Mouse (Mus musculus) kidney, postnatal 0 days (tissue): Measurements from ENCODE around the gene Xpo5. TPM values are rescaled to one million over a fixed set of nuclear protein-coding genes. Genes with fewer than 3 reads are reported as not detected.

ENCODE experiments used
- ATAC-seq: fragments of 200-750 bp; cut with Nextera tagmentation; replicated peaks from 2 replicates; pipeline ENCODE4 v1.8.0; 2017; ENCODE audit warnings: low read depth, moderate number of reproducible peaks, moderate TSS enrichment, moderate library complexity; ENCODE audit not compliant: low FRiP score
- DNase-seq: peaks from one replicate; pipeline ENCODE4 v3.0.0-alpha.2; 2016; ENCODE audit warnings: low spot score
- H3K27ac ChIP-seq: fragments of 300-500 bp; sonication (generic); 2 replicates; pipeline ENCODE4 v1.5.1; 2014; ENCODE audit warnings: mild to moderate bottlenecking
- H3K27me3 ChIP-seq: fragments of 300-500 bp; sonication (generic); 2 replicates; pipeline ENCODE4 v1.6.1; 2014; ENCODE audit warnings: low read length, mixed read lengths; ENCODE audit not compliant: insufficient read depth
- H3K36me3 ChIP-seq: fragments of 300-500 bp; sonication (generic); 2 replicates; pipeline ENCODE4 v1.6.1; 2014; ENCODE audit warnings: low read length, mixed read lengths; ENCODE audit not compliant: insufficient read depth
- H3K4me1 ChIP-seq: fragments of 300-500 bp; sonication (generic); replicated peaks from 2 replicates; pipeline ENCODE4 v1.6.1; 2014; ENCODE audit warnings: antibody characterized with exemption, low read length, mixed read lengths; ENCODE audit not compliant: insufficient read depth
- H3K4me2 ChIP-seq: fragments of 300-500 bp; sonication (generic); 2 replicates; pipeline ENCODE4 v1.6.1; 2014; ENCODE audit warnings: mild to moderate bottlenecking, low read length, moderate library complexity, mixed read lengths
- H3K4me3 ChIP-seq: fragments of 300-500 bp; sonication (generic); replicated peaks from 2 replicates; pipeline ENCODE4 v1.5.1; 2014; ENCODE audit warnings: low read depth, low read length
- H3K9ac ChIP-seq: fragments of 300-500 bp; sonication (generic); 2 replicates; pipeline ENCODE4 v1.6.1; 2014; ENCODE audit warnings: low read depth, low read length
- H3K9me3 ChIP-seq: fragments of 300-500 bp; sonication (generic); replicated peaks from 2 replicates; pipeline ENCODE4 v1.6.1; 2016; ENCODE audit warnings: low read length, inconsistent platforms, mixed read lengths
- CTCF ChIP-seq: IDR thresholded peaks from 2 replicates; pipeline ENCODE4 v1.5.1; 2016; ENCODE audit warnings: antibody characterized with exemption, low read depth, mild to moderate bottlenecking, moderate library complexity
- WGBS: fragments of 180-500 bp; shearing (Covaris S2); extraction: QIAGEN DNeasy Blood & Tissue Kit; methylation state at CpG from one replicate; pipeline ENCODE4 v1.1.7; 2014; 5-methylcytosine and 5-hydroxymethylcytosine counted together
- polyA plus RNA-seq: library from polyadenylated mRNA; unstranded; fragments of >200 nt; fragmentation: Nextera tagmentation; extraction: Ambion mirVana; gene quantifications from 2 replicates; pipeline ENCODE4 v1.2.1, GENCODE M21; 2015

Xpo5 gene
- polyA plus RNA-seq, 1 experiment from 2014 or later: 23.3 TPM

- H3K4me3 ChIP-seq: no peak overlapping the region
- DNase-seq (no peak), ATAC-seq (no peak)
- H3K27me3 ChIP-seq: no peaks in the 10 kb centered on the region
- H3K4me1 ChIP-seq: no peaks in the 10 kb centered on the region
- no peak overlapping the region for H3K27ac ChIP-seq
- H3K9me3 ChIP-seq: no peaks in the 10 kb centered on the region
- H3K4me2 ChIP-seq: no peak overlapping the region
- TF ChIP-seq CTCF: no peak
- WGBS: 85% methylated on average over 3 of the region's 3 CpGs
- H3K9ac ChIP-seq: no peak overlapping the region
- peaks cover 90% of the 10 kb centered on the region for H3K36me3 ChIP-seq
Observed at GRCm38 (mm10) chr17:46221601-46222000, 19.0 kb downstream of the Xpo5 start.

- WGBS: 89% methylated on average over 7 of the region's 7 CpGs
- no peak for TF ChIP-seq CTCF
- Histone ChIP-seq H3K9ac (no peak overlapping the region), H3K27me3 (no peaks in the 10 kb centered on the region), H3K9me3 (no peaks in the 10 kb centered on the region), H3K36me3 (peaks cover 83% of the 10 kb centered on the region), H3K4me1 (no peaks in the 10 kb centered on the region), H3K4me3 (no peak overlapping the region), H3K27ac (no peak overlapping the region), H3K4me2 (no peak overlapping the region)
- no peak for ATAC-seq
- DNase-seq: no peak
Observed at GRCm38 (mm10) chr17:46227576-46227975, 25.0 kb downstream of the Xpo5 start.

GRCm38 (mm10) chr17:46236067-46236466 is 33.5 kb downstream of the Xpo5 start:
- 80% methylated on average over 1 of the region's 1 CpGs for WGBS
- ATAC-seq: no peak

GRCm38 (mm10) chr17:46237079-46237478 is 34.5 kb downstream of the Xpo5 start:
- DNase-seq (no peak), ATAC-seq (no peak)
- TF ChIP-seq CTCF: no peak
- WGBS: 89% methylated on average over 6 of the region's 6 CpGs
- Histone ChIP-seq H3K4me2 (no peak overlapping the region), H3K9ac (no peak overlapping the region), H3K9me3 (no peaks in the 10 kb centered on the region), H3K27me3 (no peaks in the 10 kb centered on the region), H3K4me3 (no peak overlapping the region), H3K4me1 (no peaks in the 10 kb centered on the region), H3K27ac (no peak overlapping the region), H3K36me3 (peaks cover 48% of the 10 kb centered on the region)

More at GRCm38 (mm10) chr17:46236067-46236466, 33.5 kb downstream of the Xpo5 start:
- no peak for DNase-seq
- H3K4me3 ChIP-seq: no peak overlapping the region
- no peaks in the 10 kb centered on the region for H3K27me3 ChIP-seq
- H3K4me1 ChIP-seq: no peaks in the 10 kb centered on the region
- no peak for TF ChIP-seq CTCF
- no peak overlapping the region for H3K27ac ChIP-seq
- H3K4me2 ChIP-seq: no peak overlapping the region
- no peak overlapping the region for H3K9ac ChIP-seq
- no peaks in the 10 kb centered on the region for H3K9me3 ChIP-seq
- peaks cover 44% of the 10 kb centered on the region for H3K36me3 ChIP-seq

GRCm38 (mm10) chr17:46237480-46237879 is 34.9 kb downstream of the Xpo5 start:
- WGBS: 79% methylated on average over 5 of the region's 5 CpGs
- no peak overlapping the region for H3K27ac ChIP-seq
- H3K9ac ChIP-seq: no peak overlapping the region
- no peaks in the 10 kb centered on the region for H3K4me1 ChIP-seq
- ATAC-seq: no peak
- no peak for TF ChIP-seq CTCF
- H3K9me3 ChIP-seq: no peaks in the 10 kb centered on the region
- no peak overlapping the region for H3K4me3 ChIP-seq
- H3K36me3 ChIP-seq: peaks cover 52% of the 10 kb centered on the region
- no peak for DNase-seq
- no peak overlapping the region for H3K4me2 ChIP-seq
- H3K27me3 ChIP-seq: no peaks in the 10 kb centered on the region

- ATAC-seq (no peak), DNase-seq (no peak)
- Histone ChIP-seq H3K4me3 (no peak overlapping the region), H3K4me1 (no peaks in the 10 kb centered on the region), H3K9me3 (no peaks in the 10 kb centered on the region), H3K27me3 (no peaks in the 10 kb centered on the region), H3K36me3 (peaks cover 70% of the 10 kb centered on the region), H3K4me2 (no peak overlapping the region), H3K9ac (no peak overlapping the region), H3K27ac (no peak overlapping the region)
- no peak for TF ChIP-seq CTCF
- WGBS: 93% methylated on average over 15 of the region's 15 CpGs
Observed at GRCm38 (mm10) chr17:46239516-46240114, 37.0 kb downstream of the Xpo5 start.

- no peak for TF ChIP-seq CTCF
- no peak overlapping the region for H3K9ac ChIP-seq
- 72% methylated on average over 11 of the region's 11 CpGs for WGBS
- 0 out of 2 replicates have a peak, but pooled peaks cover under 1% of the 10 kb centered on the region for H3K4me1 ChIP-seq
- ATAC-seq (no peak), DNase-seq (no peak)
- H3K27ac ChIP-seq: no peak overlapping the region
- H3K4me3 ChIP-seq: no peak overlapping the region
- H3K36me3 ChIP-seq: peaks cover 67% of the 10 kb centered on the region
- no peaks in the 10 kb centered on the region for H3K27me3 ChIP-seq
- H3K4me2 ChIP-seq: no peak overlapping the region
- no peaks in the 10 kb centered on the region for H3K9me3 ChIP-seq
Observed at GRCm38 (mm10) chr17:46241471-46241870, 38.9 kb downstream of the Xpo5 start.
